Mouse (Mus musculus) Muller cell, postnatal 12 days (primary cell): ENCODE measurements around the gene Siah2.

ENCODE experiments used
- DNase-seq: peaks from one replicate; pipeline ENCODE4 v3.0.0-alpha.2; 2015; ENCODE audit errors: inconsistent ontology term

Siah2 gene

DNA sequence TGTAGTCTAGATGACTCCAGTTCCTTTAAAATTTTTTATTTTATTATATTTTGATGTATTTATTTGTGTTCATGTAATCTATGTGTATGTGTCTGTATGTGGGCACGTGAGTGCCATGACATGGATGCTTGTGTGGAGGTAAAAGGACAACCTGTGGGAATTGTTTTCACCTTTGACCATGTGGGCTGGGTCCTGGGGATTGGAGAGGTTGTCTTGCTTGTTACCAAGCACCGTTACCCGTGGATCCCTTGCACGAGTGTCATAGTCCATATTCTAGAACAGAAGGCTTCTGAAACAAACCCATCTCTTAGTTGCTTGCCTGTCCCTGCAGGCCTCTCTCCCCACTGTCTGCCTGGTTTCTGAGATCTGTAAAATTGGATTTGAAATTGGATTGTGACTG, 31.6 kb downstream of the Siah2 start:
- no peak for DNase-seq

DNA sequence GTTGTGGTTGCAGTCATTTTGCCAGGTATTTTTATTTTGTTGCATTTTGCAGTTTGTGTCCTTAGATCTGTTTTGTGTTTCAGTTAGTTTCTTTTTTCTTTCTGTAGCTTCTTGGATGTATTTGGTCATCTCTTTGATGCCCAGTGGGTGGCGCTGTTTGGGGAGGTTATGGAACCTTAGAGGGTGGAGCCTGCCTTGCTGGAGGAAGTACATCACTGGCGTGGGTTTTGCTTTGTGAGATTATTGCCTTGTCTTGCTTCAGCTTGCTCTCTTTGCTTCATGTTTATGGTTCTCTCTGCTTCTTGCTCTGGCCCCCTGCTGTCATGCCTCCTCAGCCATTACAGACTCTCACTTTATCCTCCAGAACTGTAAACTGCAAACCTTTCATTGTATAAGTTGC, 34.8 kb downstream of the Siah2 start:
- no peak for DNase-seq

- DNase-seq, result no peak
Observed at GRCm38 (mm10) chr3:58655362-58656130, 36.7 kb downstream of the Siah2 start.

DNA sequence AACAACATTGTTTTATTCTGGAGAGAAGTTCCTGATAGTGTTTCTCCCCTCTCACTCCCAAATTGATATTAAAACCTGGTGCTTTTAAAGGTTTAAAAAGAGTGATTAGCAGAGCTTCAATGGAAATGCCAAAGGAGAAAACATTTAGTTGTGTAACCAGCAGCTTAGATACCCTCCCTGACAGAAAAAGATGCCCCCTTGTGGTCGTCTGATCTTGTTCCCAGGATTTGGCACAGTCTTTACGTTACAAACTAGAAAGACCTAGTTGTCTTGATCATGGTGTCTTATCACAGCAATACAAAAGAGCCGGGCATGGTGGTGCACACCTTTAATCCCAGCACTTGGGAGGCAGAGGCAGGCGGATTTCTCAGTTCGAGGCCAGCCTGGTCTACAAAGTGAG, 38.3 kb downstream of the Siah2 start:
- no peak for DNase-seq

- DNase-seq, result no peak
Observed at GRCm38 (mm10) chr3:58650328-58650727, 41.9 kb downstream of the Siah2 start.

DNA sequence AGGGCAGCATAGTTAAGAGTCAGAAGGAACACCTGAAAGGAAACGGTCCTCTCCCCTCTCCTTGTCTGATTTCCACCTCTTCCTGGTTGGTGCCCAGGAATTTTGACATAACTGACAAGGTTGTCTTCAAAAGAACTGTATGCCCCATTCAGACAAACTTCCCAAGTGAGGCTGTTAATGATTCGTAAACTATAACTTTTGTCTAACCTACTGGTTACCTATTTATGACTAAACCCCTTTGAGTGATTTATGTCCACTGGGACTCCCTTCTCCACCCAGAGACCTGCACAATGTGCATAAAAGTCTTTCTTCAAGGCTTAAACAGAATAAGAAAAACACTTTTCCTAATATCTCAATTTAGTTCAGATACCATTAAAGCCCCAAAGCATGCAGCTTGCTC, 45.0 kb downstream of the Siah2 start:
- DNase-seq, result no peak

GRCm38 (mm10) chr3:58646180-58646579, 46.0 kb downstream of the Siah2 start:
- DNase-seq, result peak; percentile 49

GRCm38 (mm10) chr3:58636406-58637295, 55.5 kb downstream of the Siah2 start, which contains the start of gene Erich6:
Erich6 (minus strand) TSS chr3:58637207.
- peak; percentile 54 for DNase-seq

DNA sequence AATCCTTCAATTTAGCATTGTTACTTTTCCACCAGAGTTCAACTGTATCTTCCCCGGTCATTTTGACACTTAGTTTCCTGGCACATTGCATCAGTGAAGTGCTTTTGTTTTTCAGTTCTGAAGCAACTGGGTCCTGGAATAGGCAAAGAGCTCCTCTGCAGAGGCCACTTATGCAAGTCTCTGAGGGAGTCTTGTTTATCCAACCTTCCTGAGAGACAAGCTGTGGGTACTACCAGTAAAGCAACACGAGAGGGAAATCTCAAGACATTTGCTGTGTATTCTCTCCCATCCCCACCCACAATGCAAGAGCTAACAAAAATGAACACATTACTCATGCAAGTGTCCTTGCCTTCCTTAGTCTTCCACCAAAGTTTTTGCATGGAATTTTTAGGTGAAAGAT, 60.5 kb downstream of the Siah2 start:
- no peak for DNase-seq

DNA sequence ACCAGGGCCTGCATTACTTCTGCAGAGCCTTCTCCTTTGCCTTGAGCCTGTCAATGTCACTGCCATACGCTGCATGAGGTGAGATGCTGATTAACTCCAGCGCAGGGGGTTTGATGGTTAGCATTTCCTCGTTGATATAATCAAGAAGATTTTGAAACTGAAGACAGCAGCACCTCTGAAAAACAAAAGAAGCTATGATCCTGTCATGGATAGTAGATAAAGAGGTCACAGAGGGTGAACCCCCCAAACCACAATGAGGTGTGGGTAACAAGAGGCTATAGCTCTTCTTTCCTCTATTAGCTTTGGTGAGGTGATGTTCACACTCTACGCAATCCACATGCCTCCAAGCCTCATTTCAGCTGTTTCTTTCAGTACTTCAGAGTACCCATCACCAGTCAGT, 67.2 kb downstream of the Siah2 start:
- no peak for DNase-seq
